Mouse (Mus musculus) limb, embryonic 13.5 days (tissue): ENCODE results near the gene Cdca8. TPM values are rescaled to one million over a fixed set of nuclear protein-coding genes. Genes with fewer than 3 reads are reported as not detected.
A peak's percentile ranks its signal among the peaks of the same experiment; 100 is the strongest.

ENCODE experiments used
- ATAC-seq: fragments of 200-750 bp; cut with Nextera tagmentation; 2 replicates; pipeline ENCODE4 v1.8.0; 2017; ENCODE audit warnings: low read depth, moderate number of reproducible peaks, moderate TSS enrichment; ENCODE audit not compliant: low FRiP score
- H3K27ac ChIP-seq: fragments of 300-500 bp; sonication (generic); 2 replicates; pipeline ENCODE4 v1.5.1; 2015; ENCODE audit warnings: inconsistent platforms, mild to moderate bottlenecking, moderate library complexity
- H3K27me3 ChIP-seq: fragments of 300-500 bp; sonication (generic); 2 replicates; pipeline ENCODE4 v1.6.1; 2015; ENCODE audit warnings: mild to moderate bottlenecking, inconsistent platforms
- H3K36me3 ChIP-seq: fragments of 300-500 bp; sonication (generic); 2 replicates; pipeline ENCODE4 v1.6.1; 2015; ENCODE audit warnings: inconsistent platforms, mild to moderate bottlenecking, moderate library complexity
- H3K4me1 ChIP-seq: fragments of 300-500 bp; sonication (generic); 2 replicates; pipeline ENCODE4 v1.6.1; 2015; ENCODE audit warnings: inconsistent platforms
- H3K4me2 ChIP-seq: fragments of 300-500 bp; sonication (generic); replicated peaks from 2 replicates; pipeline ENCODE4 v1.6.1; 2015; ENCODE audit warnings: inconsistent platforms, mild to moderate bottlenecking, moderate library complexity
- H3K4me3 ChIP-seq: fragments of 300-500 bp; sonication (generic); 2 replicates; pipeline ENCODE4 v1.5.1; 2015; ENCODE audit warnings: moderate library complexity, mild to moderate bottlenecking, inconsistent platforms
- H3K9ac ChIP-seq: fragments of 300-500 bp; sonication (generic); 2 replicates; pipeline ENCODE4 v1.6.1; 2015; ENCODE audit warnings: mild to moderate bottlenecking, inconsistent platforms
- H3K9me3 ChIP-seq: fragments of 300-500 bp; sonication (generic); 2 replicates; pipeline ENCODE4 v1.6.1; 2016; ENCODE audit warnings: inconsistent platforms
- WGBS: fragments of 180-500 bp; shearing (Covaris S2); methylation state at CpG from one replicate; pipeline ENCODE4 v1.1.7; 2015; 5-methylcytosine and 5-hydroxymethylcytosine counted together
- polyA plus RNA-seq: library from polyadenylated mRNA; unstranded; fragments of >200 nt; fragmentation: Nextera tagmentation; extraction: Ambion mirVana; gene quantifications from 2 replicates; pipeline ENCODE4 v1.2.1, GENCODE M21; 2015

The Cdca8 gene
- polyA plus RNA-seq, 1 experiment from 2014 or later, result 128 TPM

DNA sequence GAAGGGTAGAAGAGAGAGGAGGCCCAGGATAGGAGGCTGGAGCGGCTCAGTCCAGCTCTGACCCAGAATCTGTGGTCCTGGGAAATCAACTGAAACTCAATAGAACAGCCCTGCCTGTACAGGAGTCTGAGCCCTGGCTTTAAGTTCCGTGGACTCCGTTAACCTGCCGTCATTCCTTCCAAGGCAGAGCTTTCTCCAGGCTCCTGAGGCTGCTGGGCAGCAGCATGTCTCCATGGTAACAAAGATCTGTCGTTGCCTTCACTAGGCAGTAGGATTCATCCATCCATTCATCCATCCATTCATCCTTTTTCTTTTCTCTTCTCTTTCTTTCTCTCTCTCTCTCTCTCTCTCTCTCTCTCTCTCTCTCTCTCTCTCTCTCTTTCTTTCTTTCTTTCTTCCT is 31.6 kb upstream of the Cdca8 start:
- Histone ChIP-seq H3K36me3 (no peaks in the 10 kb centered on the region), H3K4me1 (peaks cover 45% of the 10 kb centered on the region), H3K4me3 (no peak overlapping the region), H3K4me2 (no peak overlapping the region), H3K27me3 (peaks cover 90% of the 10 kb centered on the region), H3K9ac (no peak overlapping the region), H3K9me3 (no peaks in the 10 kb centered on the region), H3K27ac (no peak overlapping the region)
- WGBS, result 25% methylated on average over 5 of the region's 5 CpGs
- ATAC-seq, result no peak

- Histone ChIP-seq H3K4me2 (no peak overlapping the region), H3K27me3 (peaks cover 90% of the 10 kb centered on the region), H3K9me3 (no peaks in the 10 kb centered on the region), H3K4me3 (no peak overlapping the region), H3K36me3 (no peaks in the 10 kb centered on the region), H3K9ac (no peak overlapping the region), H3K27ac (no peak overlapping the region), H3K4me1 (peaks cover 47% of the 10 kb centered on the region)
- WGBS, result 68% methylated on average over 11 of the region's 11 CpGs
- ATAC-seq, result no peak
Measured at GRCm38 (mm10) chr4:124970194-124970593, 31.1 kb upstream of the Cdca8 start.

- peak overlapping the region; percentile 27; the same call in 1 of the 2 replicates for H3K4me2 ChIP-seq
Measured at GRCm38 (mm10) chr4:124969219-124969848, 30.2 kb upstream of the Cdca8 start.

GRCm38 (mm10) chr4:124968711-124969110 is 29.6 kb upstream of the Cdca8 start:
- H3K36me3 ChIP-seq, result no peaks in the 10 kb centered on the region
- H3K27ac ChIP-seq, result no peak overlapping the region
- no peak overlapping the region for H3K4me3 ChIP-seq
- H3K4me2 ChIP-seq, result peak overlapping the region; percentile 27
- no peak overlapping the region for H3K9ac ChIP-seq
- WGBS, result 15% methylated on average over 6 of the region's 6 CpGs
- no peaks in the 10 kb centered on the region for H3K9me3 ChIP-seq
- ATAC-seq, result no peak
- H3K27me3 ChIP-seq, result peaks cover 88% of the 10 kb centered on the region
- peaks cover 47% of the 10 kb centered on the region for H3K4me1 ChIP-seq

More at GRCm38 (mm10) chr4:124969219-124969848, 30.2 kb upstream of the Cdca8 start:
- 53% methylated on average over 7 of the region's 7 CpGs for WGBS
- peaks cover 89% of the 10 kb centered on the region for H3K27me3 ChIP-seq
- no peaks in the 10 kb centered on the region for H3K9me3 ChIP-seq
- H3K4me1 ChIP-seq, result peaks cover 47% of the 10 kb centered on the region
- H3K27ac ChIP-seq, result no peak overlapping the region
- H3K36me3 ChIP-seq, result no peaks in the 10 kb centered on the region
- no peak overlapping the region for H3K9ac ChIP-seq
- no peak overlapping the region for H3K4me3 ChIP-seq
- ATAC-seq, result no peak

DNA sequence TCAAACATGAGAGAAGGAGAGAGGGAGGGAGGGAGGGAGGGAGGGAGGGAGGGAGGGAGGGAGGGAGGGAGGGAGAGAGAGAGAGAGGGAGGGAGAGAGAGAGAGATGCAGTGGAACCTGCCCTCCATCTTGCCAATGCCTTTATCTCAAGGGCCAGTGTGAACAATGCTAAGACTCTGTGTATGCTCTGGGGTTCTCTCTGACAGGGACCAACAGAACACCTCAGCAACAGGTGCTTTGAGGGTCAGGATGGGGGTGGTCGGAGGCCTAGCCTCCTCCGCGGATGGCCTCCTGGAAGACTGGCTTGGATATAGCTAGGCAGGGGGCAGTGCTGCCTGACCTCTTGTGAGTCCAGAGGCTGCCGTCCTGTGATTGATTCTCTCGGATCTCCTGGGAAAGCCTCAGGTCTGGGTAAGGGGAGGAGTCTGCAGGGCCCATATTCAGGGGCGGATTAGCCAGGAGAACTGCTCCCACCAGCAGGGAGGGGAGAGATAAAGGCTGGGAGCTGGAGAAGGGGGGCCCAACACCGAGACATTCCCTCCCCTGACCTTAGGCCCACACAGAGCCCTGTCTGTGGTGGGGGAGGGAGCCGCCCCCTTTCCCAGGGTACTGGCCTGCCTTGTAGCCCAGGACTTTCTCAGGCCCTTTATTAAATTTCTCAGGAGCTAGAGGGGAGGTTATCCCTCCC is 25.9 kb upstream of the Cdca8 start:
- WGBS, result 17% methylated on average over 8 of the region's 8 CpGs
- ATAC-seq, result no peak

GRCm38 (mm10) chr4:124962576-124962975 is 23.5 kb upstream of the Cdca8 start:
- H3K27me3 ChIP-seq, result peaks cover 78% of the 10 kb centered on the region
- no peak for ATAC-seq
- 23% methylated on average over 11 of the region's 11 CpGs for WGBS
- H3K36me3 ChIP-seq, result no peaks in the 10 kb centered on the region
- no peak overlapping the region for H3K9ac ChIP-seq
- no peak overlapping the region for H3K27ac ChIP-seq
- no peak overlapping the region for H3K4me2 ChIP-seq
- H3K9me3 ChIP-seq, result no peaks in the 10 kb centered on the region
- H3K4me1 ChIP-seq, result 0 out of 2 replicates have a peak, but pooled peaks cover 7% of the 10 kb centered on the region
- no peak overlapping the region for H3K4me3 ChIP-seq

More for the DNA sequence above, 25.9 kb upstream of the Cdca8 start:
- peaks cover 23% of the 10 kb centered on the region for H3K4me1 ChIP-seq
- no peaks in the 10 kb centered on the region for H3K36me3 ChIP-seq
- H3K9ac ChIP-seq, result no peak overlapping the region
- H3K27me3 ChIP-seq, result peaks cover 86% of the 10 kb centered on the region
- no peaks in the 10 kb centered on the region for H3K9me3 ChIP-seq
- H3K4me2 ChIP-seq, result no peak overlapping the region
- no peak overlapping the region for H3K4me3 ChIP-seq
- no peak overlapping the region for H3K27ac ChIP-seq

- 84% methylated on average over 11 of the region's 11 CpGs for WGBS
- Histone ChIP-seq H3K4me1 (0 out of 2 replicates have a peak, but pooled peaks cover 7% of the 10 kb centered on the region), H3K9ac (no peak overlapping the region), H3K9me3 (no peaks in the 10 kb centered on the region), H3K4me3 (no peak overlapping the region), H3K27ac (no peak overlapping the region), H3K36me3 (no peaks in the 10 kb centered on the region), H3K4me2 (no peak overlapping the region), H3K27me3 (peaks cover 80% of the 10 kb centered on the region)
- no peak for ATAC-seq
Measured at GRCm38 (mm10) chr4:124960940-124961339, 21.8 kb upstream of the Cdca8 start.

- 0 out of 2 replicates have a peak, but pooled peaks cover 5% of the 10 kb centered on the region for H3K4me1 ChIP-seq
- no peak overlapping the region for H3K4me3 ChIP-seq
- peaks cover 79% of the 10 kb centered on the region for H3K27me3 ChIP-seq
- no peak overlapping the region for H3K9ac ChIP-seq
- no peak overlapping the region for H3K27ac ChIP-seq
- H3K9me3 ChIP-seq, result no peaks in the 10 kb centered on the region
- no peak overlapping the region for H3K4me2 ChIP-seq
- ATAC-seq, result no peak
- WGBS, result 35% methylated on average over 11 of the region's 11 CpGs
- H3K36me3 ChIP-seq, result no peaks in the 10 kb centered on the region
Measured at GRCm38 (mm10) chr4:124959062-124959461, 20.0 kb upstream of the Cdca8 start.

DNA sequence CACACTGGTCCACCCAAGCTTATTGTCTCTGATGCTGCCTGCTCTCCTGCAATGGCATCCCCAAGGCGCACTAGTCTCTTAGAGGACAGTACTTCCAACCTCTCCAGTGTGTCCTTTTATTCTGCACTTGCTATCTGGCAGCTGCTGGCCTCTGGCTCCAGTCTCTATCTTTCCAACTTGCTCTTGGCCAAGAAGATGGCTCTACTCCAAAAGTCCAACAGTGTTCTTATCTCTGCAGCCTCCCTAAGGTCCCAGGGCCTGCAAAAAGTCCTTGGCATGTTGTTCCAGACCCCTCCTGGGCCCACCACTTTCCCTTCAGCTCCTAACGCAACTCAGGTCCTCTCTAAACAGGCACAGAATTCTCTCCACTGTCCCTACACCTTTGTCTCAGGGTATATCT is 18.2 kb upstream of the Cdca8 start:
- Histone ChIP-seq H3K27ac (no peak overlapping the region), H3K9ac (no peak overlapping the region), H3K4me2 (no peak overlapping the region), H3K4me1 (0 out of 2 replicates have a peak, but pooled peaks cover under 1% of the 10 kb centered on the region), H3K36me3 (no peaks in the 10 kb centered on the region), H3K27me3 (peaks cover 82% of the 10 kb centered on the region), H3K4me3 (no peak overlapping the region), H3K9me3 (no peaks in the 10 kb centered on the region)
- no peak for ATAC-seq
- 87% methylated on average over 2 of the region's 2 CpGs for WGBS

DNA sequence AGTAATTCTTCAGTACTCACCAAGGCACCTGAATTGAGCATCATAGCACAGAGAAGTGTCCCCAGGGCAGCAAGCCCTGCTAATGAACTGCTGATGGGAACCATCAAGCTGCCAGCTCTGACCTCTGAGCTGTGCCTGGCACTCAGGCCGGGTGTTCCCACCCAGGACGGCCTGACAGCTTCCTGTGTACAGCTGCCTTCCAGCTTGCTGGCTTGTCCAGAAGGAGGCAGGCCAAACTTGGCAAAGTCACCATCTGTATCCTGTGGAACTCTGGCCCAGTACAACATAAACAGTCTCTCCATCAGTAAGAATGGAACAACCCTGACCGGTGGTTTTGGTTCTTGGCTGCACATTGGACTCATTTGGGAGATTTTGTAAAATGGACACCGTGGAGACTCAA is 14.4 kb upstream of the Cdca8 start:
- H3K4me2 ChIP-seq, result no peak overlapping the region
- no peak overlapping the region for H3K27ac ChIP-seq
- no peak overlapping the region for H3K9ac ChIP-seq
- H3K36me3 ChIP-seq, result no peaks in the 10 kb centered on the region
- H3K27me3 ChIP-seq, result peaks cover 79% of the 10 kb centered on the region
- no peak for ATAC-seq
- H3K9me3 ChIP-seq, result no peaks in the 10 kb centered on the region
- no peak overlapping the region for H3K4me3 ChIP-seq
- H3K4me1 ChIP-seq, result peaks cover 26% of the 10 kb centered on the region
- 57% methylated on average over 4 of the region's 4 CpGs for WGBS

GRCm38 (mm10) chr4:124951036-124951433 is 11.9 kb upstream of the Cdca8 start:
- Histone ChIP-seq H3K4me1 (peaks cover 26% of the 10 kb centered on the region), H3K9ac (peak overlapping the region; percentile 13; the same call in 1 of the 2 replicates), H3K4me2 (peak overlapping the region; percentile 41), H3K27me3 (peaks cover 86% of the 10 kb centered on the region), H3K36me3 (no peaks in the 10 kb centered on the region), H3K9me3 (no peaks in the 10 kb centered on the region), H3K27ac (no peak overlapping the region; the same call in 1 of the 2 replicates), H3K4me3 (no peak overlapping the region)
- WGBS, result 21% methylated on average over 10 of the region's 10 CpGs
- ATAC-seq, result no peak

DNA sequence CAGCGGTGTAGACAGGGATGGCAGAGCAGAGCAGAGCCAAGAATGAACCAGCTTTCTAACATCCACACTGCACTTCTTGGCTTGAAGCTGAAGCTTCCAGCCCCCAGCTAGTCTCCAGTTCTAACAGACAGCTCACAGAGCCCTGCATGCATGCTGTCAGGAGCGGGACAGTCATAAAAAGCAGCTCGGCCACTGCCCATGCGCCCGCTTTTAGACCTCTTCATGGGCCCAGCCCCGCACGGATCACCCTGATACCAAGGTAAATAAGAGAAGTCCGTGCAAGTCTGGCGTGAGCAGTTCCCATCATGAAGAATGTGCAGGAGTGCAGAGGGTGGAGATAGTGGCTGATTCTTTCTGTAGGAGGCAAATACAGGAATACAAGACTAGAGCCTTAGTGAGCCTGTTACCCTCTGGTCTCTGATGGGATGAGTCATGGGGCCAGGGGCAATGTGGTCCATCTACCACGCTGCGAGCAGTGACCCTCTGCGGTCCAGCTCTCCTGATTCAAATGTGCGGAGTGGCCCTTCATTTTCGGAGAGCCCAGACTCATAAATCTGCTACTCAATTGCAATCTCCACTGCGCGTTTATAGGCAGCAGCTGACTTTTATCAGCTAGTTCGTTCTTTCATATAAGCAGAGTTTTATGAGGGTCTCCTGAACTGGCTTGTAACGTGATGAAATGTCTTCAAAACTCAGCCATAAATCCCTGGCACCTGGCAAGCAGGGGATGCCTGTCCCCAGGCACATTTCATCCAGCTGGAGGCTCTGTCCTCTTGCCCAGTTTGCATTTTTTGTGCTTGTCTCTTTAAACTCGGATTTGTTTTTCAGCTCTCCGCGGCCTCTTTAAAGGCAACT is 11.3 kb upstream of the Cdca8 start:
- Histone ChIP-seq H3K4me2 (peak overlapping the region; percentile 41), H3K9ac (peak overlapping the region; percentile 13; the same call in 1 of the 2 replicates), H3K4me3 (no peak overlapping the region), H3K36me3 (no peaks in the 10 kb centered on the region), H3K4me1 (peaks cover 26% of the 10 kb centered on the region), H3K27ac (no peak overlapping the region), H3K27me3 (peaks cover 86% of the 10 kb centered on the region), H3K9me3 (no peaks in the 10 kb centered on the region)
- peak; percentile 48; the same call in 1 of the 2 replicates for ATAC-seq
- 19% methylated on average over 21 of the region's 21 CpGs for WGBS
